Mouse (Mus musculus) cortical plate, adult 2 months (tissue): ENCODE data around the gene Eea1. TPM values are rescaled to one million over a fixed set of nuclear protein-coding genes. Genes with fewer than 3 reads are reported as not detected.
"Not testable (repeated sequence)": the region's sequence is repeated elsewhere in the genome, so short reads cannot be mapped to it uniquely, and the experiment has no call there.

Experiments used
- H3K27ac ChIP-seq: fragments of 200-500 bp; 2 replicates; pipeline ENCODE4 v1.5.1; 2012; ENCODE audit warnings: low read length, control low read depth, inconsistent platforms; ENCODE audit not compliant: insufficient read depth
- H3K4me1 ChIP-seq: fragments of 200-500 bp; 2 replicates; pipeline ENCODE4 v1.6.1; 2011; ENCODE audit warnings: low read length; ENCODE audit not compliant: control insufficient read depth, insufficient read depth
- H3K4me3 ChIP-seq: fragments of 200-500 bp; 2 replicates; pipeline ENCODE4 v1.5.1; 2011; ENCODE audit warnings: mild to moderate bottlenecking, low read length, control low read depth; ENCODE audit not compliant: insufficient read depth
- CTCF ChIP-seq: fragments of 200-500 bp; IDR thresholded peaks from 2 replicates; pipeline ENCODE4 v1.5.1; 2011; ENCODE audit warnings: mild to moderate bottlenecking, control low read depth, low read length; ENCODE audit not compliant: insufficient read depth; ENCODE audit errors: extremely low read depth
- POLR2A ChIP-seq: fragments of 200-500 bp; IDR thresholded peaks from 2 replicates; pipeline ENCODE4 v1.6.1; 2011; ENCODE audit warnings: mild to moderate bottlenecking, low read length, control low read depth; ENCODE audit not compliant: insufficient read depth; ENCODE audit errors: extremely low read depth
- polyA plus RNA-seq: library from polyadenylated mRNA; depleted of rRNA; stranded (reverse); fragments of >200 nt; gene quantifications from 2 replicates; pipeline ENCODE4 v1.2.3, GENCODE M21; 2012

Gene Eea1
- polyA plus RNA-seq, 1 experiment, result 14.5 TPM

- no peaks in the 10 kb centered on the region for H3K4me1 ChIP-seq
- H3K27ac ChIP-seq, result no peak overlapping the region
- H3K4me3 ChIP-seq, result no peak overlapping the region
- TF ChIP-seq POLR2A (no peak), CTCF (no peak)
Measured at GRCm38 (mm10) chr10:96047960-96048536, 107.6 kb downstream of the Eea1 start.

GRCm38 (mm10) chr10:96048550-96048949 is 108.1 kb downstream of the Eea1 start:
- TF ChIP-seq POLR2A, result no peak
- no peak for TF ChIP-seq CTCF
- H3K27ac ChIP-seq, result no peak overlapping the region
- no peaks in the 10 kb centered on the region for H3K4me1 ChIP-seq
- no peak overlapping the region for H3K4me3 ChIP-seq

- Histone ChIP-seq H3K27ac (no peak overlapping the region), H3K4me1 (no peaks in the 10 kb centered on the region), H3K4me3 (no peak overlapping the region)
- TF ChIP-seq CTCF, result no peak
- TF ChIP-seq POLR2A, result no peak
Measured at GRCm38 (mm10) chr10:96067347-96067746, 126.9 kb downstream of the Eea1 start.

- H3K27ac ChIP-seq, result no peak overlapping the region
- no peak overlapping the region for H3K4me3 ChIP-seq
- TF ChIP-seq CTCF (no peak), POLR2A (no peak)
- no peaks in the 10 kb centered on the region for H3K4me1 ChIP-seq
Measured at GRCm38 (mm10) chr10:96074386-96074785, 133.9 kb downstream of the Eea1 start.

GRCm38 (mm10) chr10:96075403-96075802 is 135.0 kb downstream of the Eea1 start:
- H3K27ac ChIP-seq, result no peak overlapping the region

GRCm38 (mm10) chr10:96075880-96076279 is 135.4 kb downstream of the Eea1 start:
- H3K4me1 ChIP-seq, result no peaks in the 10 kb centered on the region
- H3K27ac ChIP-seq, result no peak overlapping the region
- H3K4me3 ChIP-seq, result no peak overlapping the region
- no peak for TF ChIP-seq CTCF
- no peak for TF ChIP-seq POLR2A

More at GRCm38 (mm10) chr10:96075403-96075802, 135.0 kb downstream of the Eea1 start:
- H3K4me3 ChIP-seq, result no peak overlapping the region
- TF ChIP-seq POLR2A, result no peak
- TF ChIP-seq CTCF, result no peak
- H3K4me1 ChIP-seq, result no peaks in the 10 kb centered on the region

- Histone ChIP-seq H3K27ac (no peak overlapping the region), H3K4me1 (no peaks in the 10 kb centered on the region), H3K4me3 (no peak overlapping the region)
- TF ChIP-seq POLR2A (no peak), CTCF (no peak)
Measured at GRCm38 (mm10) chr10:96076461-96076860, 136.0 kb downstream of the Eea1 start.

GRCm38 (mm10) chr10:96077480-96078066 is 137.1 kb downstream of the Eea1 start:
- H3K4me3 ChIP-seq, H3K27ac ChIP-seq, H3K4me1 ChIP-seq: not testable (repeated sequence)

GRCm38 (mm10) chr10:96079823-96080222 is 139.4 kb downstream of the Eea1 start:
- no peak for TF ChIP-seq POLR2A
- no peak for TF ChIP-seq CTCF
- no peak overlapping the region for H3K4me3 ChIP-seq
- H3K27ac ChIP-seq, result no peak overlapping the region
- no peaks in the 10 kb centered on the region for H3K4me1 ChIP-seq

- H3K27ac ChIP-seq, result no peak overlapping the region
- TF ChIP-seq CTCF, result peak; percentile 54
- no peak for TF ChIP-seq POLR2A
- H3K4me3 ChIP-seq, result no peak overlapping the region
- H3K4me1 ChIP-seq, result no peaks in the 10 kb centered on the region
Measured at GRCm38 (mm10) chr10:96080440-96081381, 140.3 kb downstream of the Eea1 start.
